Mouse (Mus musculus) megakaryocyte, embryonic 14.5 days (primary cell): ENCODE data around the gene Irs1.

Experiments used
- FLI1 ChIP-seq: IDR thresholded peaks from 2 replicates; pipeline ENCODE4 v1.6.1; 2012; ENCODE audit warnings: low read length, inconsistent platforms, mixed read lengths
- GATA1 ChIP-seq: IDR thresholded peaks from 3 replicates; pipeline ENCODE4 v1.6.1; 2012; ENCODE audit warnings: mixed read lengths, low read length, inconsistent platforms, borderline replicate concordance

GRCm38 (mm10) chr1:82321441-82321840 is 30.2 kb upstream of the Irs1 start:
- TF ChIP-seq GATA1 (no peak), FLI1 (no peak)
